Mouse (Mus musculus) left cerebral cortex, adult 11 months (tissue): ENCODE measurements around the gene Jmjd6.

ENCODE experiments used
- DNase-seq: peaks from one replicate; pipeline ENCODE4 v3.0.0; 2022; ENCODE audit warnings: low spot score

Jmjd6 gene

DNA sequence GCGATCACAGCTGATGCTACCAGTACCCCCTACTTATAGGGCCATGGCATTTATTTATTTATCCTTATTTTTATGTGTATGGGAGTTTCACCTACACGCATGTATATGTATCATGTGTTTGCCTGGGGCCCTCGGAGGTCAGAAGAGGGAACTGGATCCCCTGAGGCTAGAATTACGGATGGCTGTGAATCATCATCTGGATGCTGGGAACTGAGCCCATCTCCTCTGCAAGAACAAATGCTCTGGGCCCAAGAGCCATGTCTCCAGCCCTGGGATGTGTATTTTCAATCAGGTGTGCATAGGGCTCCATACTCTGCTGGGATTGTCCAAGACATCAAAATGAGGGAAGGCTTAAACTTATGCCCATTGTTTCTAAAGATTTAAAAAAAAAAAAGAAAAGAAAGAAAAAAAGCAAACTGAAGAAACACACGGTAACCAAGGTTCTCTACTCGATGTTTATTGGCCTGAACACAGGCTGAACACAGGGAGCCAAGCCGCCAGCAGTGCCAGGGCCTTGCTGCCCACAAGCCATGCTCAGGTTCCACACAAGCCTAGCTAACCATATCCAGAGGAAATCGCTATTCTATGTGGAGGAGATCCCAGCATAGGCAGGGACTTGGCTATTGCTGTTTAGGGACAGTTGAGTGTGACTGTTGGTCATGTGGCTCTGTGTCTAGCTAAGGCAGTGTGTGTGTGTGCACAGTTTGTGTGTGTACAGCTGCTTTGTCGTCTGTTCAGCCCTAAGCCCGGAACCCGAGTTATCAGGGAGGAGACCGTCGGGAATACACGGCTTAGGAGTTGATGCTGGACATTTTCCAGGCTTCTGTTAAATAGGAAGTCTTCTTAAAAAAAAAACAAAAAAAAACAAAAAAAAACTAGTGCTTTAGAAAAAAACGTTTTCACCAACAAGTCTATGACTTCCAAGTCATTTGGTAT is 36.8 kb downstream of the Jmjd6 start:
- DNase-seq, result no peak

DNA sequence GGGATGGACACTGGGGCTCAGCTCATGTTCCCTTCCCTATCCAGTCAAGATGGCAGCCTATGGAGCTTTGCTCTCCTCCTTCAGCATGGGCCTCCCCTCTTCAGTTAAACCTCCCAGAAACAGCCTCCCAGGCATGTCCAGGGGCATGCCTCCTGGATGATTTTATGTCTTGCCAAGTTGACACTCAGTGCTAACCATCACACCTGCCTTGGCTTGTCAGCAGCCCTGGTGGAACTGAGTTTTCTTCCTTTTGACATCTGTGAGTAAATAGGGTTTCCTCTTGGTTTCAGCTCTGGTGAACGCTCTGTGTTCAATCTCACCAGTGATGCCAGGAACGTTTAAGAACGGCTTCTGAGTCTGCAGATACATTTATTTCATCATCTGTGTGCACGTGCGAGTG is 40.5 kb downstream of the Jmjd6 start:
- DNase-seq, result no peak

DNA sequence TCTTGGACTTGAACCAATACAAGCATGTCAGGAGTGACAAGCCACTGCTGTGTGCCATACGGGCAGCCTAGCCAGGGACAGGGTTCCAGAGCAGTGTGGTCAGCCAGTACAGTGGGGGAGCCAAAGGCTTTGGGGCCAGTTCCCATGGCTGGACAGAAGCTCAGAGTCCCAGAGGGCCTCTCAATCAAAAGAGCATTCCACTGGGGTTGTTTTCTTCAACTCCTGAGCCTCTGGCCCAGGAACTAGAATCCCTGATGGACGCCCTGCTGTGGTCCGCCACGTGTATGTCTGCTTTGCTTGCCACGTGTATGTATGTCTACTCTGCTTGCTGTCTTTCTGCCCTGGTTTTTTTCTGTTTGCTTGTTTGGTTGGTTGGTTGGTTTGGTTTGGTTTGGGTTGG is 42.1 kb downstream of the Jmjd6 start:
- DNase-seq, result no peak

DNA sequence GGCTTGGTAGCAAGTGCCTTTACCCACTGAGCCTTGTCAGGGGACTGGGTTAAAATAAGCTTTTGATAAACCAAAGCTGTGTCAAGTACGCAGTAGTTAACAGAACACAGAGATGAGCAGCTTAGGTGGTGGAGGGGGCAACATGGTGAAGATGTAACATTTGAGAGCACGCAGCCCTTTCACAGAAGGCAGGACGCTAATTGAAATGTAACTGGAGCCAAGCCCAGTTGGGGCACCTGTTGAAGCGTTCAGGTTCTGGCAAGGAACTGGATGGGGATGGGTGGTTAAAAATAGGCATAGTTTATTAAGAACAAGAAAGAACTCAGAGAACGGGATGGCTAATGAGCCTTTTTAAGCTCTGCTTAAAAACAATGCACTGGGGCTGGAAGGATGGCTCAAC is 43.9 kb downstream of the Jmjd6 start:
- DNase-seq, result no peak
